Mouse (Mus musculus) mouse embryonic stem cell (cell line): ENCODE data around the gene Vmn1r202.
"Not testable (repeated sequence)": the region's sequence is repeated elsewhere in the genome, so short reads cannot be mapped to it uniquely, and the experiment has no call there.

Source experiments
- in situ Hi-C, 2 experiments: fragments of 300-500 bp; cut with MboI; formaldehyde crosslinking; loops; 1 replicate in 1 of 2; 3 replicates in 1 of 2; pipeline ENCODE4 v1.14.3; 2019 to 2020; ENCODE audit warnings: low sequenced_read_pairs in 2 of 2, low pct_unique_long_range_greater_than_20kb in 1 of 2, mixed read lengths in 1 of 2; ENCODE audit not compliant: unreplicated experiment in 1 of 2

Vmn1r202 gene

GRCm38 (mm10) chr13:22505281-22505680, at the start of gene Vmn1r202:
Gene Vmn1r202 (minus strand): TSS chr13:22505381.
- in situ Hi-C loops, result no loop called here

GRCm38 (mm10) chr13:22552898-22553297, 47.7 kb upstream of the Vmn1r202 start, which contains the start of gene Vmn1r204:
Gene Vmn1r204 (plus strand): TSS chr13:22553198.
- in situ Hi-C loops, result not testable (repeated sequence)

- in situ Hi-C loops, result no loop called here
Measured at GRCm38 (mm10) chr13:22517814-22518213, 12.6 kb upstream of the Vmn1r202 start, which contains the start of gene Vmn1r203. Gene Vmn1r203 (plus strand): TSS chr13:22518114.

GRCm38 (mm10) chr13:22502431-22502830, 2.8 kb downstream of the Vmn1r202 start:
- in situ Hi-C loops, result no loop called here

GRCm38 (mm10) chr13:22471623-22472022, 33.6 kb downstream of the Vmn1r202 start, which contains the start of gene Vmn1r201:
Gene Vmn1r201 (plus strand): TSS chr13:22471923.
- in situ Hi-C loops, result no loop called here

- in situ Hi-C loops, result no loop called here
Measured at GRCm38 (mm10) chr13:22455145-22455544, 50.0 kb downstream of the Vmn1r202 start.
